Mouse (Mus musculus): ENCODE measurements at regions not wholly inside any gene's neighbourhood (a gene's known extent, or its start where the extent isn't known, plus 50 kb on each side); places are given as distances from the start of the nearest gene placed in this dataset.

DNA sequence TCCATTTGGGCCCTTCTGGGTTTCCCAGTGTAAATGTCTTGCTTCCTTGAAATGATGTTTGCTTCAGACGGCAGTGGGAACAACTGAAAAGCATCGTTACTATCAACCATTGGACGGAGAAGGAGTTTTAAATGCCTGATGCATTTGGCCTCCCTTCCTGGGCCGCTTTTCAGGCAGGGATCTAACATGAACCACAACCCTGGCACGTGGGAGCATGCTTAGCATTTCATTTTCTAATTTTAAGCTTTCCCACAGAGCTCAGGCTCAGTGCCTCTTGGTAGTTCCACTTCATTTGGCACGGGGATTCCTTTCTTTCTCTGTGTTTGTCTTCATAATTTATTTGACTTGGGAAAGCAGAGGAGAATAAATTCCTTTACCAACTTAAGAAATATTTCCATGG, 406.6 kb upstream of the Nbea start:
- no peak for ATAC-seq

DNA sequence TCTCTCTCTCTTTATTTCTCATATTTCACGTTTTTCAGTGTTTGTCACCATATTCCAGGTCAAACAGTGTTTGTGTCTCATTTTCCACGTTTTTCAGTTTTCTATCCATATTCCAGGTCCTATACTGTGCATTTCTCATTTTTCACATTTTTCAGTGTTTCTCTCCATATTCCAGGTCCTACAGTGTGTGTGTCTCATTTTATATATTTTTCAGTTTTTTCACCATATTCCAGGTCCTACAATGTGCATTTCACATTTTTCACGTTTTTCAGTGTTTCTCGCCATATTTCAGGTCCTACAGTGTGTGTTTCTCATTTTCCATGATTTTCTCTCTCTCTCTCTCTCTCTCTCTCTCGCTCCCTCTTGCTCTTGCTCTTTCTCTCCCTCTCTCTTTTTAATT, 391.9 kb upstream of the Nbea start:
- ATAC-seq, result peak; percentile 35

DNA sequence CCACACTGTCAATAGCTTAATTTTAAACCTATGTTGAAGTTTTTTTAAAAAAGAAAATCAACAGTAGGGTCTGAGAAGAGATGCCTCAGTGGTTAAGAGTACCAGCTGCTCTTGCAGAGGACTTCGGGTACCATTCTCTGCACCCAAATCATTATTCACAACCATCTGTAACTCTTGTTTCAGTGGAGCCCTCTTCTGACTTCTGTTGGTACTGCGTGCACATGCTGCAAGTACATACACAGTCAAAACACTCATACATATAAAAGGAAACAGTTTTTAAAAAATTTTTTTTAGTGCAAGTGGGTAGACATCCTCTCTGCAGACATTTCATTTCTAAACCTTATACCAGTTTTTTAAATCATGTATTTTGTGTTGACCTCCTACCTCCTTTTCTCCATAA, 352.7 kb upstream of the Nbea start:
- no peak for ATAC-seq

DNA sequence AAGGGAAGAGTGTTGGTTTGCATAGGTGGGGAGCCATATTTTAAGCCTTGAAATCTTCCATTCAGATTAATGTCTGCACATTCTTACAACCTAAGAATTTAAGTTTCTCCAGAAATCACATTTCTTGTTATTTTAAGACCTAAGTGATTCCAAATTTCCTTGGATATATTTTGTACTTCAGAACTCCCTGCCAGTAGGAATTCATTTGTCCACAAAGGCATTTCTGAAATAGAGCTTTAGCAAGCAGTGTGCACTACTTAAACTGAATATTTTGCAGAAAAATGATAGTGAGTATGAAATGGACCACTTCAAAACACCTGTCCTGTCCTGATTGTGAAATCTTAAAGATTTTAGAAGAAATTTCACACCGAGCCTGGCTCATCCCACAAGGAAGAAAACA, 320.9 kb upstream of the Nbea start:
- no peak for ATAC-seq

DNA sequence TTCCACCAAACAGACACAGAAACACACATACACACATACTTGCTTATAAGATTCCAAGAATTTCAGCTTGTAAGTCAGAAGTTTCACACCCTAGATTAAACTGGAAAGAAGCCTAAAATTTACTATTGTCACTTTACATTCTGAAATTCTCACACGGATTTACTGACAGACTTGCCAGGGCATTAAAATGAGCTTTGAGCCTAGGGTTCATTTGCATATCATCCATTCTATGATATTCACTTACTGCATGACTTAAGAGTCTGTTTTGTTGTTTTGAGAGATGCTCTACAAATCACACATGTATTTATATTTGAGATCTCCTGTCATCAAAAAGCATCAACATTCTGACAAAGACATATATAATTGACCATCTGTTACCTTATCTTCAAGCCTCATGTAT, 315.8 kb upstream of the Nbea start:
- no peak for ATAC-seq

DNA sequence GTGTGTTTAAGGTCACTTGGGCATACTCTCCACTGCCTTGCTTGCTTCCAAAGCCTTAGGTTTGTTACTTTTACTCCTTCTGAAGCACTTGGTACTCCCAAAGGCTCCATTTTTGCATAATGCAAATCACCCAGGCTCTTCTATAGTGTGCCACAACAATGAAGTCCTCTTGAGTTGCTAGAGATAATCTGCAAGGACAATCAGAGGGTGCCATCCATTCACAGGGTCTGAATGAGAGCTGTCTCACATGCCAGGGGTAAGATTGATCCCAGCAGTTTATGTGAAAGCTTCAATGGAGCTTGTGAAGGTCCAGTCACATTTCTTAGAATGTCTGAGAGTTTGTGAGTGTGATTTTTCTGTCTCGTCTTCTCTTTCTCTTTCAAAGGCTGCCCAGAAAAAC, 310.4 kb upstream of the Nbea start:
- ATAC-seq, result no peak

DNA sequence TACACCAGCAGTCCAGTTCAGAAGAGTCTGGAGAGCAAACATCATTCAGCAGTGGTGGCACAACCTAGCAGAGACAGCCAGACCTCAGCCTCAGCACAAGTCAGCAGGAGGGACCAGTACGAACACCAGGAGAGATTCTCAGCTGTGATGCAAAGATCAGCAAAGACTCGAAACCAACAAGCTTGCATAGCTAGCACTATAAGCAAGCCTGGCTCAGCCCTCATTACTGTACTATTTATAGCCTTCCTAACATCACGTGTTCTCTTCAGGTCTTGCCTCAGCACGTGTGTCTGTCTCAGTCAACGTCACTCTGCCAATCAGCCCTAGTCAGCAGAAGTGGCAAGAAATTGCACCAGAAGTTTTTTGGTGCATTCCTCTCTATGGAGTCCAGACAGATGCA, 305.7 kb upstream of the Nbea start:
- ATAC-seq, result no peak

DNA sequence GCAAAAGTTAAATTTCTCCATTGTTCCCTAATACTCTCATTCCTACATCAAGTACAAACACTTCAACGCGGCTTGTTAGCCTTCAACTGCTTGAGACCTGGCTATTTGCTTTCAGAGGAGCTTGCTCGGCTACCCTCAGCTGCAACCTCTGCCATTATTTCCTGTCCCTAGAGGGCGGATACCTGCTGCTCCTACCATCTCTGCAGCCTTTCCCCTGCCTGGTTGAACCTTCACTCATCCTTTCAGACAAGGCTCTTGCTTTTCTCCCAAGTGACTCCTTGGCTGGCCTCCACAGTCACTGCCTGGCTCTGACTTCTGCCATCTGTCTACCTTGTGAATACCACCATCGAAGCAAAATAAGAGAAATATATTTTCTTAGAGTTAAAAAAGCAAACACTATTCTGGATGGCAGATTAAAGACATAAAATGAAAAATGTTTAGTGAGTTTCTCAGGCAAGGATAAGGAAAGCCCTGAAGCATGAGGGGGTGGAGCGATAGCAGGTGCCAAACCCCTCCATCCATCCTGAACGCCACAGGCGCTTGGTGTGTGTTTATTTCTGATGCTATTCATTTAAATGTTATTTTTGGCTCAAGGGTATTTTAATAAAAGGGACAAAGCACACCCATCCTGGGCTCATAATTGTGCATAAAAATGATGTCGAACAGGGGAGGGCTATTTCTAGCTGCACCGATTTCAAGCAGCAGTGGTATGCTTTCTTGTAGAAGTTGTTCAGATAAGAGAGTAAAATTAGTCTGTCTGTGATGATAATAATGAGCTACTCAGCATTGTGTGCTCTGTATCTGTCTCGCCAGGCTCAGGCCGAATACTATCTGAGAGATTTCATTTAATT, 302.3 kb upstream of the Nbea start:
- no peak for ATAC-seq

DNA sequence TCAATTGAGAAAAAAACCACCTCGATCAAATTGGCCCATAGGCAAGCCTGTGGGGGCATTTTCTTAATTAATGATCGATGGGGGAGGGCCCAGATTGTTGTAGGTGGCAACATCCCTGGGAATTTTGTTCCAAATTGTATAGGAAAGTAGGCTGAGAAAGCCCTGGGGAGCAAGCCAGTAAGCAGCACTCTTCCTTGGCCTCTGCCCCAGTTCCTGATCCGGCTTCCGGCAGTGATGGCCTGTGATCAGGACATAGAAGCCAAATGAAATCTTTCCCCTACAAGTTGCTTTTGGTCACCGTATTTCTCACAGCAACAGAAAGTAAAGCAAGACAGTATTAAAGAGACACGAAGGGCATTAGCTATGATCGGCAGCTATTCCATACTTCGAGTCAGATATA, 300.6 kb upstream of the Nbea start:
- ATAC-seq, result no peak

DNA sequence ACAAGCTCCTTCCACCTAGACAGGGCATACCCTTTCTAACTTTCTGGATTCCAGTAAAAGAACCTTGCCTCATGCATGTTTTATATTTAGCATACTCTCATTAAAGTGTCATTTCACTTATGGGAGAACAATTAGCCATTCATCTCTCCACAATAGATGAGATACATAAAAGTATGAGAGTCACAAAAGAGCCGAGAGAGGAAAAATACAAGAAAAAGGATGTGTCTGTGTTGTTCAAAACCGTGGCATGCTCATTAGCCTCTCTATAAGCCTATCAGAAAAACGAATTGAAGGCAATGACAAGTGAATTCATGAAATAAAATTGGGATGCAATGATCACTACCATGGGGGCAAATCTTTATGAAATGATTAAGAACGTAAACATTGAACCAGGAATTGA, 299.9 kb upstream of the Nbea start:
- no peak for ATAC-seq

DNA sequence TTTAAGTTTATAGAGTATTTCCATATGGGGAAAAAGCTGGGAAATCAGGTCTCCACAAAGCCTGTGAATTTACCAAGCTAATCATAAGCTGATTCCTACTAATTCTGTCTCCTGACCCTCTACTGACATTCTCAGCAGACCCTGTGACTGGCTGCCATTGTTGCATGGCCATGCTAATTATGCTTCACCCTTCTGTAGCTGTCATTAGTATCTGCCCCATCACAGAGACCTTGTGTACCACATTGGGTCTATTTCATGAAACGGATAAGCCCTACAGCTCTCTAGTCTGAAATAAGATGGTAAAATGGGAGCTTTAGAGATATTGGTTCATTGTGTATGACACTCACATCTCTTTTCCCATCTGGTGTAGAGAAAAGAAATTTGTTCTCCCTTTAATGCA, 296.0 kb upstream of the Nbea start:
- no peak for ATAC-seq

DNA sequence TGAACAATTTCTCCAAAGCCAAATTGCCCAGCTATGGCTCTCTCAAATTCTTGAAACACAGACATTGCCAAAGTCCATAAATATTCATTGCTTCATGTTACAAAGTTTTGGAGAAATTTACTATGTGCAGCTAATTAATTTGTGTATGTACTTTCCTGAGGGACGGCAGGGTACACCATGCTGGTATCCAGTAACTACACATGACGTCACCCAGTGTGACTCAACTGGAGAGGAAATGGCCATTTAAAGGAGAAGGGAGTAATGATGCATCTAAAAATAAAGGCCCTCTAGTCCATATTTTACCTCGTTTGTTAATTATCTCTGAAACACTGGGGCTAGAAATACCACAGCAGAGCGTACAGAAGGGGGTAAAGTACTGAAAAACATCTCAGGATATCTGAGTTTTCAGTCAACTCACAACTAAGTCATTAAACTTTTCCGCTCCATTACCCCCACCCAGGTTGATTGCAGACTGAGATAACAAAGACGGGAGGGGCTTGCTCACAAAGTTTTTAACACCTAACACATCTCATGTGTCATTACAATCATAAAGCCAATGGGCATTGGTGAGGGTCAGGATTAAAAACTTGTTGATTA, 295.1 kb upstream of the Nbea start:
- ATAC-seq, result no peak

DNA sequence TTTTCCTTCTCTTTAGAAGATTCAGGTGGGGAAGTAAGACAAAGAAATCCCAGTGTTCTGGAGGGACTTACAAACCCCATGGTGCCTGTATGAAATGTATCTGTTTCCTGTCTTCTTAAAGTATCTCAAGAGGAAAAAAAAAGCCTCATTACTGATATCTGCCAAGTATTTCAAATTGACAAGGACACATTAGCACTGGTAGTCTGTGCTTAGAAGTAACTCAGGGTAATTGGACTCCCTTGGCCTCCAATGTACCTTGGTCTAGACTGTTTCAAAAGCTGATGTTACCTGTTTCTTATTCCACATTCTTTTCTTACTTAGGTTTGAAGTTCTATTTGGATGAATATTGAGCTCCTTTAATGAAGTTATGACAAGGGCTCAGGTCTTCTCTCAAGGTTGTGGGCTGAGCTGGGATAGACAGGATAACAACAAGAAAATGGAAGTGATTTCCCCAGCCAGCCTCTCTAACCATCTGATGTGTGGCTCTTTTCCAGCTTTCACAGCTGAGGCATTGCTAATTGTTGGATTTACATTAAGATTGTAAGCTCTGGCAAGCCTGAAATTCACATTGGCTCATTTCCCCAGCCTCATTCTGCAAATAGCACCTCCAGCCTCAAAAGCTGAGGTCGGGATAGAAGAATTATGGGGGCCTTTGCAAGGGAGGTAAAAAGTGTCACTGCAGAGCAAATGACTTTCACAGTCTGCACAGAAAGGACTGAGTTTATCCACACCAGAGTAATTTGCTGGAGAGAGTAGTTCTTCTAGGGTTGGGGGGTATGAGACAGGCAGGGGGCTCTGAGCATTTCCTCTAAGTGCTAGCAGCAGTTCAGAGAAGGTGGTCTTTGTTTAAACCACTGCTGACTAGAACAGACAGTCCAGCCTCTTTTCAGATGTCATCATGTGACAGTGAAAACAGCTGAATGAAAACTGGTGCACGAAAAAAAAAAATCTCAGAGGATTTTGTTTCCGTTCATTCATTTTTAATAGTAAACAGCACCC, 292.3 kb upstream of the Nbea start:
- ATAC-seq, result no peak

DNA sequence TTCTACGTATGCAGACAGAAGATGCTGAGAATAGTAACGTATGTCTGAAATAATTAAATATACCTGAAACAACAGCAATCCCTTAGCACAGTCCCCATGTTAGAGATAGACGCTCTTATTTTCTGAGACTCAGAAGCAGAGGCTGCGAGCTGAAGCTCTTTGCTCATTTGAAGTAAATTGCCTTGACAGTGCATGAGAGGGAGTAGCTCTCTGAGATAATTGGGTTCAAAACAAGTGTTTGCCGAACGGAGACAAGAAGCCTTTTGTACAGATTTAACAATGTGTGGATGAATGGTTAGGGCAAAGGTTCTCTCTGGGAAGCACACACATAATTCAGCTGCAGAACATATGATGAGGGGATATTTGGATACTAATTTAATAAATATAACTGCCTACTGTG, 289.1 kb upstream of the Nbea start:
- no peak for ATAC-seq

DNA sequence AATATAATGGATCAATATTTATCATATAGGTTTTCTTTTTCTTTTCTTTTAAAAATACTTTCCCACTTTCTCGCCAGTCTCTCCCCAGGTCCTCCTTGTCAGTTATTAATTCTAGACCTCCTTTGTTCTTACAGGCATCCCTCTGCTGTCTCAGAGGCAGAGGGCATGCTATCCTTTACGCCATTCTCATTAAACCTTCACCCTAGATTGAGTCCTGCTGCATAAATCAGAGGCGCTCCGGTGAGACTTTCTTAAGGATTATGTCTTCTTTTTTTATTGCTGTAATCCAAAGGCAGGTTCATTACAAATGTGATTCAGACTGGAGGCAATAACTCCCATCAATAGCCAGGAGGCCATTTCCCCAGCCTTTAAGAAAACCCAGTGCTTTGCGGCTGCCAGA, 288.3 kb upstream of the Nbea start:
- no peak for ATAC-seq

DNA sequence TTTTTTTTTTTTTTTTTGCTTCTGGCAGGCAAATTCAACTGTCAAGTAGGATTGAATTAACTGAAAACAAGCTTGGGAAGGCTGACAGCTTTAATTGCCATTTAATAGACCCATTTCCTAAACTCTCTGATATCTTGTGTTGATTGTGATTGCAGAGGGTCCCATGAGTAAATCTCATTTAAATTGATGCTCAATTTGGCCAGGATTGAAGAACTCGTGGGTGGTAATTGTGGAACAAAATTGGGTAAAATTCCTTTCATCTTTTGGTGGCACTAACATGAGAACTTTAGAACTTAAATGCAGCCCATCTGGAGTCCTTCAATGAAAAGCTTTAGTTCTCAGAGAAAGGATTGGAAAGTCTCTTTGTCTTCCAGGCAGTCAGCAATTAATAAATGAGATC, 287.7 kb upstream of the Nbea start:
- ATAC-seq, result no peak

DNA sequence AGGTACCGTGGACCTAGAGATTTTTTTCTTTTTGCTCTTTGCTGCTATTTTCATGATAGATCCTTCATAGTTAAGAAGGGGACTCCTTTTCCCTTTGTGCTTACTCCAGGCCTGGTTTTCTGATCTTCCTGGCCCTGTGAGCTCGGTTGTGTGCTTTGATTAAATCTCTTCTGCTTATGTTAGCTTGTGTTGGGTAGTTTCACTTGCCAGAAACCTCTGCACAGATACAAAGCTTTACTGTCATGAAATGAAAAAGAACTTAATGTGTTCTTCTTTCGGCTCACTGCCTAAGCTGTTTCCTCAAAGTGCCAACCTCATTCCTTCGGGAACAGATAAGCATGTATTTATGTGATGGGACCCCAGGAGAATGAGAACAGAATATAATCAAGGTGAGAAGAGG, 274.1 kb upstream of the Nbea start:
- no peak for ATAC-seq

DNA sequence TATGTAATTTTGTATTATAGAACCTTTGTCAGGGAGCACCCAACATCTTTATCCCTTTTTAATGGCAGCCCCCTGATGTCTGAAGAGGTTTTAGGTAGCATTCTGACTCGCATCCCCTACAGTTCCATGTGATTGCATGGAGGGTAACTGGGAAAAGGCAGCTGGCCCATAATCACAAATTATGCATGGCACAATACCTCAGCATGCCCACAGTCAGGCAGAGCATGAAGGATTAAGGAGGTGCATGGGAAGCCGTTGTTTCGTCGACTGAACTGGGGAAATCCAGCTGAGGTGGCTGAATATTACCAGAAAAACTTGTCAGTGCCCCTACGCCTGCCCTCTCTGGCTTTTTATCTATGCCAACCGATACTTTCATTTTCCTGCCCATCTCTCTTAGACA, 272.8 kb upstream of the Nbea start:
- no peak for ATAC-seq

DNA sequence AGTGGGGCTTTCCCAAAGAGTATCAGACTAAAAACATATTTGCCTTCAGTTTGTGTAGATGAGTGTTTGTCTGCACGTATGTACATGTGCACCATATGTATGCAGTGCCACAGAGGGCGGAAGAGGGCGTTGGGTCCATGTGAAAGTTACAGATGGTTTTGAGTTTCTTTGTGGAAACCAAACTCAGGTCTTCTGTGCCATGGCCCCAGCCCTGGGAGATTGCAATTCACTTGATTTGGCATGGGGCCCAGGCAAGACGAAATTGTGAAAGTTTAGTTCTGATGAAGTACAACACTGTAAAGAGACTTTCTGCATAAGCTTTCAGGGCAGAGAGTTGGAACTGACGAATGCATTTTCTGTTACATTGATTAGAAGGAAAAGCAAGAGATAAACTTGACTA, 255.4 kb upstream of the Nbea start:
- no peak for ATAC-seq

DNA sequence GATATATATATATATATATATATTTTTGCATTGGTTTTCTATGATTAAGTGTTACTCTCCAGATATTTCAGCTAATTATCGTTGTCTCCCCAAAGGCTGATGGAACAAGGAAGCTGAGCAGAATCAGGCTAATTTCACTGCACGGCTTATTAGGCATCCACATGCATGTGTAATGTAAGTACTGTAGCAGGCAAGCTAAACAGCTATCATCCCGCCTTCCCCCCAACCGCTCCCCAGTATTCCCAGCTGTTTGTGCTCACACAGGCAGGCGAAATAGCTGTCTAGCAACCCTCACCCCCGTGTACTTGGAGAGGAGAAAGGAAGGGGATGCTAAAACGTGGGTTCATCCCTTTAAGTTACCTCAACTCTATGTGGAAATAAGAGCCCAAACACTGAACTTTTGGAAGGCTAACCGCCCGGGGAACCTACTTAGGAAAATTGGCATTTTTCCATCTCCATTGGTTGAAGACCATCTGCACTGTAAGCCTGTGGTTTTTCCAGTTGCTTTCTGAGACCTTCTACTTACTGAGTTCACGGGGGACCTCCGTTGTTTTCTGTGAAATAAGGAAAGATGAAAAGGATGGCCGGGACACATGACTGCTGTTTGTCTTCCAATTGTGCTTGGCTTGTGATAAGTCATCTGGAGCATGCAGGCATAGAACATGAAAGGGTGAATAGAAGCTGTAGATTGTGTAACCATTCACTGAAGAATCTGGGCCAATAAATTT, 254.7 kb upstream of the Nbea start:
- ATAC-seq, result no peak

DNA sequence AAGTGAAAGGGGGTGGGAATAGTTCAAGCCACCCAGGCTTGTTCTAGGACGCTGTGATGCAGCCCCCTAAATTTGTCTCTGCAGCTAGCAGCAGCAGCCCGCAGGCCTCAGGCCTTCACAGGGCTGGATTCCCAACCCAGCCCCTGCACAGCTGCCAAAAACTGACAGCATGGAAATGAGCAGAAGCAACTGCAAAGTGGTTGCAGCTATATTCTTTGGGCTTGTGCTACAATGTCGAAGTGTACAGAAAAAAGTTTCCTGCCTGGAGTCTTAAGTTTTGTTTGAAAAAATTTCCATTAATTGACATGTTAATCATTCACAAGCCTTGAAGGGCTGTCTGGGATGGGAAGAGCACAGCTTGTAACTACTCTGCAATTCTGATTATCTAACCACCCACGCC, 253.6 kb upstream of the Nbea start:
- ATAC-seq, result no peak

DNA sequence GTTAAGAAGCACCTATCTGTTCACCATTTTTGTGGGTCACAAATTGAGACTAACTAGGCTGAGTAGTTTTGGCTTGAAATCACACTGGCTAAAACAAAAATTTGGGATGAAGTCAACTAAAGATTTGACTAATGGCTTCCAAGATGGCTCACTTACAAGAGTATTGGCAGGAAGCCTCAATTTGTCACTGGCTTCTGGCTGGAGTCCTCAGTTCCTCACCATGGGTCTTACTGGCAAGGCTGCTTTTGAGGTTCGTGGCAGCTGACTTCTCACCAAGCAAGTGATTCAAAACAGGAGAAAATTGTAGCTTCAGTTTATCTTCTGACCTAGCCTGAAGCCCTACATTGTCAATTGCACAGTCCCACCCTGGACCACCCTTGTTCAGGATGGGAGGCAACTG, 250.0 kb upstream of the Nbea start:
- ATAC-seq, result no peak

DNA sequence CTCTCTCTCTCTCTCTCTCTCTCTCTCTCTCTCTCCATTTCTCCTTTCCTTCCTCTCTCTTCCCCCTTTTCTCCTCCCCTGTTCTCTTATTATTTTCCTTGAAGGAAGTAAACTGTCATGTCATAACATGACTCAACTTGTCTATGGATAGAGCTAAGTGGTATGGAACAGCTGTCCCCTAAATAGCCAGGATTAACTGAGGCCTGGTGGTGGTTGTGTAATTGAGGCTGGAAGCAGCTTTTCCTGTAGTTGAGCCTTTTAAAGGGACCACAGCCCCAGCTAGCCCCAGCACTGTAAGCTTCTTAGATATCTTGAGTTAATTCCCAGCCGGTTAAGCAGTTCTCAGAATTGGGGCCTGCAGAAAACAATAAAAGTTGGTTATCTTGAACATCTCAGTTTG, 243.7 kb upstream of the Nbea start:
- no peak for ATAC-seq
